Mouse (Mus musculus): ENCODE measurements around the gene C330021F23Rik. TPM values are rescaled to one million over a fixed set of nuclear protein-coding genes. Genes with fewer than 3 reads are reported as not detected.

Gene C330021F23Rik
- polyA plus RNA-seq (2017; shearing (Covaris generic)): not detected

GRCm38 (mm10) chr8:3567641-3568371, at the start of gene C330021F23Rik:
Gene C330021F23Rik (plus strand): TSS chr8:3567990.

GRCm38 (mm10) chr8:3586993-3587390, 19.2 kb downstream of the C330021F23Rik start, which contains the start of gene Camsap3:
Gene Camsap3 (plus strand): TSS chr8:3587293.

GRCm38 (mm10) chr8:3621199-3621970, 53.6 kb downstream of the C330021F23Rik start, which contains the start of the genes Xab2 and Pet100:
Gene Xab2 (minus strand): TSS chr8:3621316.
Gene Pet100 (plus strand): TSS chr8:3621548.

GRCm38 (mm10) chr8:3625445-3625844, 57.7 kb downstream of the C330021F23Rik start, which contains the start of gene Pcp2:
Gene Pcp2 (minus strand): TSS chr8:3625545.

GRCm38 (mm10) chr8:3630647-3631477, 63.1 kb downstream of the C330021F23Rik start, which contains the start of gene Stxbp2:
Gene Stxbp2 (plus strand): TSS chr8:3630955.

Other genes starting within 250 kb of the C330021F23Rik start
- gene A430078G23Rik, start 214.6 kb upstream of the C330021F23Rik start, polyA plus RNA-seq (2017; shearing (Covaris generic)): 75.6 TPM
- 51.8 TPM for gene Arhgef18, start 175.0 kb upstream of the C330021F23Rik start, polyA plus RNA-seq (2017; shearing (Covaris generic))
- gene Pex11g, start 100.3 kb upstream of the C330021F23Rik start, polyA plus RNA-seq (2017; shearing (Covaris generic)): 5.8 TPM
- gene Tex45, start 97.1 kb upstream of the C330021F23Rik start, polyA plus RNA-seq (2017; shearing (Covaris generic)): not detected
- 3.2 TPM for gene Zfp358, start 74.9 kb upstream of the C330021F23Rik start, polyA plus RNA-seq (2017; shearing (Covaris generic))
- gene Mcoln1, start 67.5 kb upstream of the C330021F23Rik start, polyA plus RNA-seq (2017; shearing (Covaris generic)): 31.9 TPM
- gene Pnpla6, start 52.6 kb upstream of the C330021F23Rik start, polyA plus RNA-seq (2017; shearing (Covaris generic)): 65.1 TPM
- not detected for gene Camsap3, start 19.3 kb downstream of the C330021F23Rik start, polyA plus RNA-seq (2017; shearing (Covaris generic))
- 119 TPM for gene Xab2, start 53.3 kb downstream of the C330021F23Rik start, polyA plus RNA-seq (2017; shearing (Covaris generic))
- 134 TPM for gene Pet100, start 53.6 kb downstream of the C330021F23Rik start, polyA plus RNA-seq (2017; shearing (Covaris generic))
- gene Pcp2, start 57.6 kb downstream of the C330021F23Rik start, polyA plus RNA-seq (2017; shearing (Covaris generic)): 0.40 TPM
- gene Stxbp2, start 63.0 kb downstream of the C330021F23Rik start, polyA plus RNA-seq (2017; shearing (Covaris generic)): 238 TPM
- not detected for gene Retn, start 87.8 kb downstream of the C330021F23Rik start, polyA plus RNA-seq (2017; shearing (Covaris generic))
- not detected for gene Mcemp1, start 97.8 kb downstream of the C330021F23Rik start, polyA plus RNA-seq (2017; shearing (Covaris generic))
- not detected for gene Fcor, start 104.4 kb downstream of the C330021F23Rik start, polyA plus RNA-seq (2017; shearing (Covaris generic))
- gene Trappc5, start 108.3 kb downstream of the C330021F23Rik start, polyA plus RNA-seq (2017; shearing (Covaris generic)): 39.1 TPM
- gene Fcer2a, start 126.2 kb downstream of the C330021F23Rik start, polyA plus RNA-seq (2017; shearing (Covaris generic)): 0.37 TPM
- gene Clec4g, start 152.7 kb downstream of the C330021F23Rik start, polyA plus RNA-seq (2017; shearing (Covaris generic)): not detected
- not detected for gene Cd209a, start 181.0 kb downstream of the C330021F23Rik start, polyA plus RNA-seq (2017; shearing (Covaris generic))